Mouse (Mus musculus) brain, adult 2 months (tissue): ENCODE results near the gene Cacna1i.

ENCODE experiments used
- DNase-seq: peaks from one replicate; pipeline ENCODE4 v3.0.0; 2011; ENCODE audit warnings: low read depth, low spot score

The Cacna1i gene

GRCm38 (mm10) chr15:80286851-80287415 is at the start of gene Cacna1i:
Cacna1i (plus strand) TSS chr15:80287238.
- peak; percentile 89 for DNase-seq

- peak; percentile 53 for DNase-seq
These were observed 38.9 kb upstream of the Cacna1i start for GRCm38 (mm10) chr15:80248135-80248534.

- DNase-seq: no peak
These were observed 38.4 kb upstream of the Cacna1i start for GRCm38 (mm10) chr15:80248596-80248995.

- no peak for DNase-seq
These were observed 37.4 kb upstream of the Cacna1i start for GRCm38 (mm10) chr15:80249672-80250071.

- DNase-seq: no peak
These were observed 36.5 kb upstream of the Cacna1i start for GRCm38 (mm10) chr15:80250586-80250985.

GRCm38 (mm10) chr15:80253530-80253929 is 33.5 kb upstream of the Cacna1i start:
- DNase-seq: no peak

- peak; percentile 64 for DNase-seq
These were observed 32.8 kb upstream of the Cacna1i start for GRCm38 (mm10) chr15:80254207-80254606.

- DNase-seq: peak; percentile 100
These were observed 32.0 kb upstream of the Cacna1i start, which contains the start of gene Atf4 for GRCm38 (mm10) chr15:80254847-80255645. Atf4 (plus strand) TSS chr15:80255184.

- DNase-seq: peak; percentile 90
These were observed 31.4 kb upstream of the Cacna1i start for GRCm38 (mm10) chr15:80255646-80256121.

- no peak for DNase-seq
These were observed 30.8 kb upstream of the Cacna1i start for GRCm38 (mm10) chr15:80256242-80256641.

- no peak for DNase-seq
These were observed 30.1 kb upstream of the Cacna1i start for GRCm38 (mm10) chr15:80256656-80257601.

GRCm38 (mm10) chr15:80257602-80258239 is 29.3 kb upstream of the Cacna1i start:
- DNase-seq: peak; percentile 80

- no peak for DNase-seq
These were observed 28.5 kb upstream of the Cacna1i start for GRCm38 (mm10) chr15:80258240-80259170.

GRCm38 (mm10) chr15:80259406-80260045 is 27.5 kb upstream of the Cacna1i start:
- DNase-seq: no peak

- peak; percentile 93 for DNase-seq
These were observed 26.4 kb upstream of the Cacna1i start for GRCm38 (mm10) chr15:80260677-80261076.

GRCm38 (mm10) chr15:80261100-80261499 is 25.9 kb upstream of the Cacna1i start:
- no peak for DNase-seq

GRCm38 (mm10) chr15:80263610-80264575 is 23.1 kb upstream of the Cacna1i start, which contains the start of gene Rps19bp1:
Rps19bp1 (minus strand) TSS chr15:80264315.
- peak; percentile 97 for DNase-seq

GRCm38 (mm10) chr15:80266281-80266680 is 20.8 kb upstream of the Cacna1i start:
- DNase-seq: peak; percentile 93
